Mouse (Mus musculus) cerebellum, postnatal 4 days (tissue): Measurements from ENCODE around the gene Itgax.
"Not testable (repeated sequence)": the region's sequence is repeated elsewhere in the genome, so short reads cannot be mapped to it uniquely, and the experiment has no call there.

Source experiments
- DNase-seq, 2 experiments: peaks; one replicate each; pipeline ENCODE4 v3.0.0; 2022; ENCODE audit warnings: low spot score in 2 of 2, mixed read lengths in 1 of 2

Itgax gene

DNA sequence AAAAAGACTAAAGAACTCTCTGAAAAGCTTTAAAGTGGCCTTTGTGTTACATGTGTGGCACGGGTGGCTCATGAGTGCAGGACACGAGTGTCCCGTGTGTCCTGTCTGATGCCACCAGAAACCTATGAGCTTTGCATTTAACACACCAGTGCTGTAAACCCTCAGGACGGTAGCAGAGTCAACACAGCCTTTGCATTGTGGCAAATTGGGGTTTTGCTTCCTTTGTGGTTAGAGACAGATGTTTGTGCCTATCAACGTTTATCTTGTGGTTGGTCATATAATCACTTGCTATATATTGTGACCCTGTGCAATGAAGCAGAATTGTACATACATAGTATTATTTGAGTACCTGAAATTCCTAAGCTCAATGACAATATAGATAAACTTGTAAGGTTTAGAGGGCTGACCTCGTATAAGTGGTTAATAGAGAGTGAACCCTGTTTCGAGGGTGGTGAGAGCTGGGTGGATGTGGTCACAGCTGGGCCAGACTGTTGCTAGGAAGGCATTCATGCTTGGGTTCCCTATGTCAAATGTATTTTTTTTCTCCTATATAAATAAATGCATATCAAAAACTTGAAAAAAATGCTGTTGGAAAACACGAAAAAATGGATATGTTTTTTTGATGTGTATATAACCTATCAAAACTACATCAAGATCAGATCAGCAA lies 29.5 kb downstream of the Itgax start:
- not testable (repeated sequence) for DNase-seq

- no peak for DNase-seq
Observed at GRCm38 (mm10) chr7:128164001-128164400, 34.7 kb downstream of the Itgax start.

DNA sequence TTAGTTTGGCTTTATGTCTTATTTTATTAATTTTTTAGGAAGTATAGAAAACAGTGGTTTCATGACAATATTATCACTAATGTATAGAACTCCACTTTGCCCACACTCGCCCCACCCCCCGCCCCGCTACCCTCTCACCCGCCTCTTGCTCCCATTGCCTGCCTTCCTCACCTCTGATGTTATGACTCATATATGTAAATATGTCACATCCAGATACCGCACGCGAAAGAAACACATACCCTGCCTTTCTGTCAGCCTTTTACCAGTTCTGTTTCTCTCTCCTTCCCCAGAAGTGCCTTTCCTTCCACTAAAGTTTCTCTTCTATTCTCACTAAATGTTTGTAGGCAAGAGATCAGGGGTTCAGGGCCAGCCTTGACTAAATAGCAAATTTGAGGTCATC lies 37.0 kb downstream of the Itgax start:
- no peak for DNase-seq

- no peak for DNase-seq
Observed at GRCm38 (mm10) chr7:128169996-128170395, 40.6 kb downstream of the Itgax start.

DNA sequence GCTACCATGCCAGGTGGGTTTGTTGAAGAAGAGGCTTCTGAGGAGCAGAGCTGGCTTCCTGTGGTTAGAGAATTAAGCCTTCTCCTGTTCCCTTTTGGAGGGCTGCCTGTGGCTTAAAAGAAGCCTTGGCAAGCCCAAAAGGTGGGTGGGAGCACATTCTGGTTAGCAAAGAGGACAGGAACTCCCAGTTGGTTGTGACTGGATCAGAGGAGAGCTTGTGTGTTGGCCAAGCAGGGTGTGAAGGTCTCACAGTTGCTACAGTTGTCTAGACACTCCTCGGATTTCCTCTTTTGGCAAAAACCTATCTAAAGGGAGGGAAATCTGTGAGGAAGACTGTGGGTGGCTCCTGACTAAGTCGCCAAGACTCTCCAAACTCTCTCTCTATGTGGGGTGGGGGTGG lies 49.0 kb downstream of the Itgax start:
- no peak for DNase-seq

GRCm38 (mm10) chr7:128180126-128180525 lies 50.8 kb downstream of the Itgax start:
- no peak for DNase-seq

GRCm38 (mm10) chr7:128180546-128180945 lies 51.2 kb downstream of the Itgax start:
- DNase-seq, result no peak

DNA sequence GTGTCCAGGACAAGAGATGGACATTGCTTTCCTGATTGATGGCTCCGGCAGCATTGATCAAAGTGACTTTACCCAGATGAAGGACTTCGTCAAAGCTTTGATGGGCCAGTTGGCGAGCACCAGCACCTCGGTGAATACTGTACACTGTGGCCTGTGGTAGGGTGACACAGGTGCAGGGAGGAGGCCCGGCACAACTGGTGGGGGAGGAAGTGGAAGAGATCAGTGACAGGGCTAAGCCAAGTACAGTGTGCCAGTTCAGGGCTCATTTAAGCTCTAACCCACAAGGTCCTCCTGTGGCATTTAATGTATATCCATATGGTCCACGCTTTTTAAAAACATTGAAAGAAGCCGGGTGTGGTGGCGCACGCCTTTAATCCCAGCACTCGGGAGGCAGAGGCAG lies 52.3 kb downstream of the Itgax start:
- DNase-seq, result no peak
